ENCODE assay signal across 22 mouse cellular contexts in the genomic region with DNA sequence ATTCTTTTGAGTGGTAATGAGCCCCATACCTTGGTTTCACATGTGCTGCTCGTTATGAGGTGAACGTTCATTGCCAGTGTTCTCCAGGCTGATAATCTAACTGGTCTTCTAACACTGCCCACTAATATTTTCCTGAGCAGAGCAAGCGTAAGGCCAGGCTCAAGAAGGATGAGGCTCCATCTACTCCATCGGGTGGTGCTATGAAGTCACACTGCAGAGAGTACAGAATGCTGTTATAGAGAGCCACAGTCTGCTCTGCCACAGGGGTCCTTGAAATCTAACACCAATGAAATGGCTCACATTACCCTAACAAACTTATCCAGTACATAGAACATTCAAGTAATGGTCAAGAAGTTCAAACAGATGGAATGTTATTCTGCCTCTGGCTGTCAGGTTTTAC. TPM values are rescaled to one million over a fixed set of nuclear protein-coding genes. Genes with fewer than 3 reads are reported as not detected.
A peak's percentile ranks its signal among the peaks of the same experiment; 100 is the strongest.
DNase-seq lines count a peak whose midpoint lies in the region; ATAC-seq lines count a peak whose summit lies in the region.
"Had no signal": no experiment of that assay in that cellular context is flagged by ENCODE, and none has a peak within 500 bp of the region (broad histone marks: within the 10 kb centered on the region; RNA-seq: fewer than 3 reads in every experiment).

No protein-coding gene starts in this region.

- H3K4me3 ChIP-seq in embryonic facial prominence, embryonic 11.5 days (ENCODE audit: low read depth, low read length) = no peak overlapping the region
- no peak overlapping the region for H3K4me3 ChIP-seq in embryonic facial prominence, embryonic 10.5 days
- no peak overlapping the region for H3K4me3 ChIP-seq in kidney, embryonic 15.5 days (replicated peaks)
- H3K4me3 ChIP-seq in limb, embryonic 11.5 days (ENCODE audit: low read depth, low read length) = no peak overlapping the region
- H3K4me3 ChIP-seq in limb, embryonic 10.5 days = no peak overlapping the region
- H3K4me3 ChIP-seq in limb, embryonic 12.5 days (replicated peaks) = no peak overlapping the region
- H3K4me3 ChIP-seq: embryonic facial prominence, embryonic 12.5 days; forebrain, embryonic 13.5 days; forebrain, embryonic 15.5 days had no signal

- no peaks in the 10 kb centered on the region for H3K36me3 ChIP-seq in embryonic facial prominence, embryonic 11.5 days (replicated peaks; ENCODE audit: control insufficient read depth, insufficient read depth, low read depth, low read length)
- H3K36me3 ChIP-seq in embryonic facial prominence, embryonic 10.5 days (replicated peaks) = peaks cover 22% of the 10 kb centered on the region
- H3K36me3 ChIP-seq in kidney, embryonic 15.5 days = peaks cover 27% of the 10 kb centered on the region
- no peaks in the 10 kb centered on the region for H3K36me3 ChIP-seq in limb, embryonic 11.5 days (ENCODE audit: control insufficient read depth, insufficient read depth, low read length)
- 0 out of 2 replicates have a peak, but pooled peaks cover 13% of the 10 kb centered on the region for H3K36me3 ChIP-seq in limb, embryonic 10.5 days
- 0 out of 2 replicates have a peak, but pooled peaks cover 3% of the 10 kb centered on the region for H3K36me3 ChIP-seq in limb, embryonic 12.5 days

- DNase-seq in embryonic facial prominence, embryonic 11.5 days (ENCODE audit: low spot score) = no peak
- no peak for DNase-seq in embryonic facial prominence, embryonic 10.5 days (ENCODE audit: low spot score)
- DNase-seq in kidney, adult 11 months = no peak
- DNase-seq in limb, embryonic 11.5 days (ENCODE audit: low spot score) = no peak
- no peak for DNase-seq in limb, embryonic 10.5 days (ENCODE audit: low spot score)
- no peak for DNase-seq in MN1 (ENCODE audit: low spot score)
- DNase-seq: adrenal gland, adult 8-10 months; adrenal gland, postnatal 14 days; adrenal gland, postnatal 36 days; cerebellum, adult 11-12 months; cerebellum, adult 2 months; cerebellum, adult 9-10 months; cerebellum, postnatal 10 days; cerebellum, postnatal 25 days; forebrain, postnatal 0 days had no signal

- no peaks in the 10 kb centered on the region for H3K9me3 ChIP-seq in embryonic facial prominence, embryonic 11.5 days (replicated peaks; ENCODE audit: control insufficient read depth, low read length)
- no peaks in the 10 kb centered on the region for H3K9me3 ChIP-seq in embryonic facial prominence, embryonic 10.5 days
- H3K9me3 ChIP-seq in kidney, embryonic 15.5 days (replicated peaks) = no peaks in the 10 kb centered on the region
- no peaks in the 10 kb centered on the region for H3K9me3 ChIP-seq in limb, embryonic 11.5 days (ENCODE audit: control insufficient read depth, low read length)
- no peaks in the 10 kb centered on the region for H3K9me3 ChIP-seq in limb, embryonic 10.5 days (replicated peaks)
- no peaks in the 10 kb centered on the region for H3K9me3 ChIP-seq in limb, embryonic 12.5 days
- H3K9me3 ChIP-seq: embryonic facial prominence, embryonic 12.5 days; forebrain, embryonic 13.5 days; forebrain, embryonic 15.5 days had no signal

- H3K4me2 ChIP-seq in embryonic facial prominence, embryonic 11.5 days (ENCODE audit: low read depth, low read length) = no peak overlapping the region
- H3K4me2 ChIP-seq in kidney, embryonic 15.5 days = no peak overlapping the region
- no peak overlapping the region for H3K4me2 ChIP-seq in limb, embryonic 11.5 days (ENCODE audit: low read depth, severe bottlenecking)
- no peak overlapping the region for H3K4me2 ChIP-seq in limb, embryonic 12.5 days
- H3K4me2 ChIP-seq: embryonic facial prominence, embryonic 12.5 days; forebrain, embryonic 13.5 days; forebrain, embryonic 15.5 days had no signal

- no peak overlapping the region for H3K9ac ChIP-seq in embryonic facial prominence, embryonic 11.5 days (replicated peaks; ENCODE audit: low read length)
- no peak overlapping the region for H3K9ac ChIP-seq in kidney, embryonic 15.5 days
- H3K9ac ChIP-seq in limb, embryonic 11.5 days (ENCODE audit: low read length) = no peak overlapping the region
- H3K9ac ChIP-seq in limb, embryonic 12.5 days (replicated peaks) = no peak overlapping the region
- H3K9ac ChIP-seq: embryonic facial prominence, embryonic 12.5 days; forebrain, embryonic 13.5 days; forebrain, embryonic 15.5 days; forebrain, postnatal 0 days had no signal

- H3K27ac ChIP-seq in embryonic facial prominence, embryonic 11.5 days (replicated peaks; ENCODE audit: low read depth, low read length) = no peak overlapping the region
- no peak overlapping the region for H3K27ac ChIP-seq in embryonic facial prominence, embryonic 10.5 days (replicated peaks)
- H3K27ac ChIP-seq in kidney, embryonic 15.5 days = no peak overlapping the region
- H3K27ac ChIP-seq in limb, embryonic 11.5 days (replicated peaks; ENCODE audit: low read depth, low read length) = no peak overlapping the region
- no peak overlapping the region for H3K27ac ChIP-seq in limb, embryonic 10.5 days
- H3K27ac ChIP-seq in limb, embryonic 12.5 days = no peak overlapping the region
- H3K27ac ChIP-seq: embryonic facial prominence, embryonic 12.5 days; forebrain, embryonic 13.5 days; forebrain, embryonic 15.5 days had no signal

- no peaks in the 10 kb centered on the region for H3K4me1 ChIP-seq in embryonic facial prominence, embryonic 11.5 days (ENCODE audit: control insufficient read depth, insufficient read depth, low read length)
- H3K4me1 ChIP-seq in embryonic facial prominence, embryonic 10.5 days = peaks cover 4% of the 10 kb centered on the region; the same call in 1 of the 2 replicates
- H3K4me1 ChIP-seq in kidney, embryonic 15.5 days = no peaks in the 10 kb centered on the region
- H3K4me1 ChIP-seq in limb, embryonic 11.5 days (ENCODE audit: control insufficient read depth, insufficient read depth, low read length) = no peaks in the 10 kb centered on the region
- H3K4me1 ChIP-seq in limb, embryonic 10.5 days = peaks cover 7% of the 10 kb centered on the region
- H3K4me1 ChIP-seq in limb, embryonic 12.5 days (replicated peaks) = peaks cover 6% of the 10 kb centered on the region
- H3K4me1 ChIP-seq: embryonic facial prominence, embryonic 12.5 days; forebrain, embryonic 13.5 days; forebrain, embryonic 15.5 days had no signal

- 72% methylated on average over 4 of the region's 4 CpGs for WGBS in embryonic facial prominence, embryonic 11.5 days
- 77% methylated on average over 4 of the region's 4 CpGs for WGBS in embryonic facial prominence, embryonic 10.5 days
- WGBS in kidney, embryonic 15.5 days = 79% methylated on average over 4 of the region's 4 CpGs
- 53% methylated on average over 4 of the region's 4 CpGs for WGBS in limb, embryonic 11.5 days
- 72% methylated on average over 4 of the region's 4 CpGs for WGBS in limb, embryonic 10.5 days
- WGBS in limb, embryonic 12.5 days = 45% methylated on average over 4 of the region's 4 CpGs

- peak; percentile 52; the same call in 1 of the 2 replicates for ATAC-seq in embryonic facial prominence, embryonic 11.5 days (replicated peaks; ENCODE audit: insufficient number of reproducible peaks, low FRiP score, low TSS enrichment, low read depth)
- peak; percentile 58; the same call in 1 of the 2 replicates for ATAC-seq in kidney, embryonic 15.5 days (replicated peaks; ENCODE audit: low FRiP score)
- ATAC-seq in limb, embryonic 11.5 days (ENCODE audit: insufficient number of reproducible peaks, low FRiP score, low TSS enrichment, low read depth) = 0 out of 2 replicates have a peak, but pooled peaks have one; percentile 51
- peak; percentile 10; the same call in 1 of the 2 replicates for ATAC-seq in limb, embryonic 12.5 days (ENCODE audit: insufficient number of reproducible peaks, insufficient read depth, low FRiP score, low TSS enrichment, low read depth)
- ATAC-seq: activated CD4-positive, CD25-positive, alpha-beta regulatory T cell, adult 4 months; forebrain, embryonic 13.5 days; forebrain, embryonic 15.5 days; forebrain, postnatal 0 days; Patski had no signal

- H3K27me3 ChIP-seq in embryonic facial prominence, embryonic 11.5 days (ENCODE audit: control insufficient read depth, insufficient read depth, low read length) = no peaks in the 10 kb centered on the region
- H3K27me3 ChIP-seq in embryonic facial prominence, embryonic 10.5 days (replicated peaks; ENCODE audit: low read depth, poor library complexity, severe bottlenecking) = no peaks in the 10 kb centered on the region
- no peaks in the 10 kb centered on the region for H3K27me3 ChIP-seq in kidney, embryonic 15.5 days
- H3K27me3 ChIP-seq in limb, embryonic 11.5 days (ENCODE audit: control insufficient read depth, insufficient read depth, low read length) = no peaks in the 10 kb centered on the region
- no peaks in the 10 kb centered on the region for H3K27me3 ChIP-seq in limb, embryonic 10.5 days (ENCODE audit: low read depth, poor library complexity, severe bottlenecking)
- H3K27me3 ChIP-seq in limb, embryonic 12.5 days = no peaks in the 10 kb centered on the region
- H3K27me3 ChIP-seq: embryonic facial prominence, embryonic 12.5 days; forebrain, embryonic 13.5 days; forebrain, embryonic 15.5 days; Patski had no signal

RNA-seq across cellular contexts. Expression of a gene that starts 21.6 kb away (rescaled TPM):
- 0.33 and 0.38 TPM in 2 replicates for polyA plus RNA-seq in embryonic facial prominence, embryonic 11.5 days (2014; fragmentation: Nextera tagmentation; extraction: Ambion mirVana)
- polyA plus RNA-seq in embryonic facial prominence, embryonic 10.5 days (2016; fragmentation: Nextera tagmentation; extraction: Ambion mirVana) = 0.50 and 0.59 TPM in 2 replicates
- polyA plus RNA-seq in kidney, embryonic 15.5 days (2015; fragmentation: Nextera tagmentation; extraction: Ambion mirVana) = 1.7 and 1.9 TPM in 2 replicates
- 0.61 and 0.64 TPM in 2 replicates for polyA plus RNA-seq in limb, embryonic 11.5 days (2014; fragmentation: Nextera tagmentation; extraction: Ambion mirVana)
- polyA plus RNA-seq in limb, embryonic 10.5 days (2016; fragmentation: Nextera tagmentation; extraction: Ambion mirVana) = 1.1 and 1.2 TPM in 2 replicates
- 0.77 and 0.83 TPM in 2 replicates for polyA plus RNA-seq in limb, embryonic 12.5 days (2016; fragmentation: Nextera tagmentation; extraction: Ambion mirVana)

RNA-seq across cellular contexts. Expression of a gene that starts 31.4 kb away (rescaled TPM):
- 42.9 and 54.4 TPM in 2 replicates for polyA plus RNA-seq in embryonic facial prominence, embryonic 11.5 days (2014; fragmentation: Nextera tagmentation; extraction: Ambion mirVana)
- polyA plus RNA-seq in embryonic facial prominence, embryonic 10.5 days (2016; fragmentation: Nextera tagmentation; extraction: Ambion mirVana) = 36.0 and 37.4 TPM in 2 replicates
- 30.3 and 34.5 TPM in 2 replicates for polyA plus RNA-seq in kidney, embryonic 15.5 days (2015; fragmentation: Nextera tagmentation; extraction: Ambion mirVana)
- 40.1 and 46.8 TPM in 2 replicates for polyA plus RNA-seq in limb, embryonic 11.5 days (2014; fragmentation: Nextera tagmentation; extraction: Ambion mirVana)
- polyA plus RNA-seq in limb, embryonic 10.5 days (2016; fragmentation: Nextera tagmentation; extraction: Ambion mirVana) = 33.4 and 36.9 TPM in 2 replicates
- 32.1 and 37.7 TPM in 2 replicates for polyA plus RNA-seq in limb, embryonic 12.5 days (2016; fragmentation: Nextera tagmentation; extraction: Ambion mirVana)
